Mouse (Mus musculus) hindbrain, embryonic 13.5 days (tissue): Measurements from ENCODE around the gene Galnt7. TPM values are rescaled to one million over a fixed set of nuclear protein-coding genes. Genes with fewer than 3 reads are reported as not detected.
A peak's percentile ranks its signal among the peaks of the same experiment; 100 is the strongest.
"Not testable (repeated sequence)": the region's sequence is repeated elsewhere in the genome, so short reads cannot be mapped to it uniquely, and the experiment has no call there.

Source experiments
- ATAC-seq: fragments of 200-750 bp; cut with Nextera tagmentation; 2 replicates; pipeline ENCODE4 v1.8.0; 2017; ENCODE audit warnings: moderate TSS enrichment; ENCODE audit not compliant: low FRiP score
- H3K27ac ChIP-seq: fragments of 300-500 bp; sonication (generic); 2 replicates; pipeline ENCODE4 v1.5.1; 2015; ENCODE audit warnings: inconsistent platforms, mild to moderate bottlenecking, moderate library complexity
- H3K27me3 ChIP-seq: fragments of 300-500 bp; sonication (generic); 2 replicates; pipeline ENCODE4 v1.6.1; 2015; ENCODE audit warnings: mild to moderate bottlenecking, inconsistent platforms
- H3K36me3 ChIP-seq: fragments of 300-500 bp; sonication (generic); 2 replicates; pipeline ENCODE4 v1.6.1; 2015; ENCODE audit warnings: mild to moderate bottlenecking, inconsistent platforms
- H3K4me1 ChIP-seq: fragments of 300-500 bp; sonication (generic); replicated peaks from 2 replicates; pipeline ENCODE4 v1.6.1; 2015; ENCODE audit warnings: inconsistent platforms
- H3K4me2 ChIP-seq: fragments of 300-500 bp; sonication (generic); 2 replicates; pipeline ENCODE4 v1.6.1; 2015; ENCODE audit warnings: inconsistent platforms, mild to moderate bottlenecking, moderate library complexity
- H3K4me3 ChIP-seq: fragments of 300-500 bp; sonication (generic); 2 replicates; pipeline ENCODE4 v1.5.1; 2015; ENCODE audit warnings: mild to moderate bottlenecking, inconsistent platforms
- H3K9ac ChIP-seq: fragments of 300-500 bp; sonication (generic); 2 replicates; pipeline ENCODE4 v1.6.1; 2015; ENCODE audit warnings: mild to moderate bottlenecking, inconsistent platforms
- H3K9me3 ChIP-seq: fragments of 300-500 bp; sonication (generic); 2 replicates; pipeline ENCODE4 v1.6.1; 2016; ENCODE audit warnings: inconsistent platforms
- WGBS: fragments of 180-500 bp; shearing (Covaris S2); methylation state at CpG from one replicate; pipeline ENCODE4 v1.1.7; 2015; 5-methylcytosine and 5-hydroxymethylcytosine counted together
- polyA plus RNA-seq: library from polyadenylated mRNA; unstranded; fragments of >200 nt; fragmentation: Nextera tagmentation; extraction: Ambion mirVana; gene quantifications from 2 replicates; pipeline ENCODE4 v1.2.1, GENCODE M21; 2015

The Galnt7 gene
- polyA plus RNA-seq, 1 experiment from 2014 or later: 12.6 TPM

DNA sequence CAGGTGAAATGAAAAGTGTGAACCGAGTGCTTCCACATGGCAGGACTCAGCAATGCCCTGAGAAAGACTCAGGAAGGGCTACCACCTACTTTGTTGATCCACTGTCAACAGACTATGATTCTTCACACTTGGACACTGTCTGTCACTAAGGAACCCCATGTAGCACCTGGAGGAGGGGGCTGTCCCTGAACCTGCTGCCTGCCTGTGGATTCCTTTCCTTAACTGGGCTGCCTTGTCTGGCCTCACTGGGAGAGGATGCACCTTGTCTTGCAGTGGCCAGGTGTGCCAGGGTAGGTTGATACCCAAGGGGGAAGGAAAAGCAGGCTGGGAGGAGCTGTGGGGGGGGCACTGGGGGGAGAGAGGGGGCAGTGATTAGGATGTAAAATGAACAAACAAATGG lies 124.8 kb downstream of the Galnt7 start:
- 100% methylated on average over 1 of the region's 1 CpGs for WGBS
- H3K9me3 ChIP-seq: no peaks in the 10 kb centered on the region
- no peak overlapping the region for H3K4me2 ChIP-seq
- no peak overlapping the region for H3K9ac ChIP-seq
- H3K4me1 ChIP-seq: no peaks in the 10 kb centered on the region
- ATAC-seq: no peak
- no peak overlapping the region for H3K27ac ChIP-seq
- no peaks in the 10 kb centered on the region for H3K27me3 ChIP-seq
- no peak overlapping the region for H3K4me3 ChIP-seq
- H3K36me3 ChIP-seq: no peaks in the 10 kb centered on the region; the same call in none of the 2 replicates

- Histone ChIP-seq H3K9me3 (no peaks in the 10 kb centered on the region), H3K36me3 (no peaks in the 10 kb centered on the region; the same call in 1 of the 2 replicates), H3K27me3 (no peaks in the 10 kb centered on the region), H3K4me2 (no peak overlapping the region), H3K4me3 (no peak overlapping the region), H3K9ac (no peak overlapping the region), H3K4me1 (no peaks in the 10 kb centered on the region), H3K27ac (no peak overlapping the region)
- ATAC-seq: no peak
- 91% methylated on average over 12 of the region's 12 CpGs for WGBS
Observed at GRCm38 (mm10) chr8:57520186-57520786, 132.5 kb downstream of the Galnt7 start.

GRCm38 (mm10) chr8:57517723-57518122 lies 135.1 kb downstream of the Galnt7 start:
- Histone ChIP-seq H3K9ac (no peak overlapping the region), H3K4me2 (no peak overlapping the region), H3K27ac (no peak overlapping the region), H3K4me3 (no peak overlapping the region), H3K36me3 (no peaks in the 10 kb centered on the region), H3K9me3 (no peaks in the 10 kb centered on the region), H3K4me1 (0 out of 2 replicates have a peak, but pooled peaks cover 5% of the 10 kb centered on the region), H3K27me3 (no peaks in the 10 kb centered on the region)
- no peak for ATAC-seq
- 92% methylated on average over 3 of the region's 3 CpGs for WGBS

DNA sequence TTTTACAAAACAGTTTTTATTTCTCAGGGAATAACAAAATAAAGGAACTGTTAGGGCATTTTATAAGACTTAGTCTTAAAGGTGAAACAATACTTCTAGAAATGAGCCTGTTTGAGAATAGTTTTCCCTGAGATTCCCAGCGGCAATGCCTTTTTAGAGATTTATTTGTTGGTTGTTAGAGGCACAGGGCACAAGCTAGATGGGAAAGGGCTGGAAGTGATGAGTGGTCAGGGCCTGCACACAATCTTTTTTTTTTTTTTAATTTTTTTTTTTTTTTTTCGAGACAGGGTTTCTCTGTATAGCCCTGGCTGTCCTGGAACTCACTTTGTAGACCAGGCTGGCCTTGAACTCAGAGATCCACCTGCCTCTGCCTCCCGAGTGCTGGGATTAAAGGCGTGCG lies 136.1 kb downstream of the Galnt7 start:
- not testable (repeated sequence) for H3K27ac ChIP-seq, H3K36me3 ChIP-seq, H3K9ac ChIP-seq, H3K4me3 ChIP-seq, H3K4me2 ChIP-seq, H3K27me3 ChIP-seq, ATAC-seq, H3K9me3 ChIP-seq, H3K4me1 ChIP-seq
- 95% methylated on average over 4 of the region's 5 CpGs for WGBS

DNA sequence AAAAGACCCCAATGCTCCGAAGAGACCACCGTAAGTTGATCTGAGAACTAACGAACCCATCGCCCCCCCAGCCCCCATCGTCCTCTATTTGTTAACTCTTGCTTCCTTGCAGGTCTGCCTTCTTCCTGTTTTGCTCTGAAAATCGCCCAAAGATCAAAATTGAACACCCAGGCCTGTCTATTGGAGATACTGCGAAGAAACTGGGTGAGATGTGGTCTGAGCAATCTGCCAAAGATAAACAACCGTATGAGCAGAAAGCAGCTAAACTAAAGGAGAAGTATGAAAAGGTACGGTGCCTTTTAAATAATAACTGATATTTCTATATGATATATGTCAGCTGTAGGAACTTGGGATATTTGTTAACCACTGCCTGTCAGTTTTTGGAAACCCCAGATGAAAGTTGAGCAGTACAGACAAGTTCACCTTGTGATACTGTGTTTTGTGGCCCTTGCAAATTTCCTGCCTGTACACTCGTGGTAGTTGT lies 139.6 kb downstream of the Galnt7 start:
- peak overlapping the region; percentile 82 for H3K4me3 ChIP-seq
- peaks cover 12% of the 10 kb centered on the region; the same call in 1 of the 2 replicates for H3K4me1 ChIP-seq
- not testable (repeated sequence) for H3K36me3 ChIP-seq, H3K27ac ChIP-seq, H3K9me3 ChIP-seq, ATAC-seq, H3K27me3 ChIP-seq
- H3K4me2 ChIP-seq: peak overlapping the region; percentile 72
- H3K9ac ChIP-seq: peak overlapping the region; percentile 94; the same call in 1 of the 2 replicates
- WGBS: 27% methylated on average over 10 of the region's 10 CpGs

- H3K9ac ChIP-seq: peak overlapping the region; percentile 94
- peak overlapping the region; percentile 82 for H3K4me3 ChIP-seq
- under 1% methylated on average over 82 of the region's 96 CpGs for WGBS
- no peaks in the 10 kb centered on the region for H3K27me3 ChIP-seq
- ATAC-seq: peak; percentile 75
- peak overlapping the region; percentile 99 for H3K27ac ChIP-seq
- H3K4me1 ChIP-seq: peaks cover 12% of the 10 kb centered on the region; the same call in 1 of the 2 replicates
- H3K9me3 ChIP-seq: no peaks in the 10 kb centered on the region
- H3K4me2 ChIP-seq: peak overlapping the region; percentile 72
- H3K36me3 ChIP-seq: no peaks in the 10 kb centered on the region
Observed at GRCm38 (mm10) chr8:57512141-57513056, 140.4 kb downstream of the Galnt7 start.

DNA sequence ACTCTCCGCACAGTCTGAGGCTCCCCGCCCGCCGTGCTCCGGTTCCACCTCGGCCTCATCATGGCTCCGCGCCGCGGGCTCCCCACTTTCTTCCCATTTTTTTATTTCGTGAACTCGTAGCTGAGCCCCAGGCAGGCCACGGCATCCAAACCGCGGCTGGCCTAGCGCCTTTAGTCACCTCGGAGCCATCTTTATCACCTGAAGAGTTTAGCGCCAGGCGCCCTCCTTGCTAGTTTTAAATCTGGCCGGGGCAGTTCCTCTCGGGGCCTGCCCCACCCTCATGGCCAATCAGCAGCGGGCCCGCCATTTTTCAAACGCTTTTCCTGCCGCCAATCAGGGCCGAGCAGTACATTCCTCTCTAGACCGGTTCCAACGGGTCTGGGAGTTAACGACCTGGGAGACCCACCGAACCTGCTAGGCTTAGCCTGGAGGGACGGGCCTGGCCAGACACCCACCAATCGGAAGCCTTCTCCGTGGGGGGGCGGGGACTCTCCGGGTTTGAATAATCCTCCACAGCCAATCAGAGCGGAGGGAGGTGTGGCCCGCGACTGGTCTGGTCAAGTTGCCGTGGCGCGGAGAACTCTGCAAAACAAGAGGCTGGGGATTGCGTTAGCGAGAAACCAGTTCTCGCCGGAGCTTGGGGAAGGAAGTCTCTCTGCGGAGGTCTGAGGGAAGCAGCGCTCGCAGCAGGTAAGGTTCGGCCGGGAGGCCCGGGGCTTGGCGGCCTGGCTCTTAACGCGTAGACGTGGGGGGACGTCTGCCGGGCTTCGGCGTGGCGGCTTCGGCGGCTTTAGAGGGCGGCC lies 141.3 kb downstream of the Galnt7 start, which contains the start of gene Hmgb2:
Gene Hmgb2, plus strand, starts transcription at position 592 of the 803 bp plus-strand sequence.
- Histone ChIP-seq H3K4me2 (peak within 1 kb of the TSS; percentile 95), H3K27me3 (no peaks in the 10 kb centered on the region), H3K4me1 (peaks cover 12% of the 10 kb centered on the region; the same call in 1 of the 2 replicates), H3K9ac (peak within 1 kb of the TSS; percentile 94), H3K4me3 (peak within 1 kb of the TSS; percentile 82), H3K36me3 (no peaks in the 10 kb centered on the region), H3K9me3 (no peaks in the 10 kb centered on the region), H3K27ac (peak within 1 kb of the TSS; percentile 99)
- WGBS: under 1% methylated on average over 60 of the region's 63 CpGs
- peak; percentile 100 for ATAC-seq

- Histone ChIP-seq H3K9me3 (no peaks in the 10 kb centered on the region), H3K4me3 (peak overlapping the region; percentile 82), H3K4me2 (peak overlapping the region; percentile 95), H3K27me3 (no peaks in the 10 kb centered on the region), H3K36me3 (no peaks in the 10 kb centered on the region), H3K27ac (peak overlapping the region; percentile 32; the same call in 1 of the 2 replicates), H3K4me1 (peaks cover 12% of the 10 kb centered on the region; the same call in 1 of the 2 replicates), H3K9ac (peak overlapping the region; percentile 72)
- WGBS: 2% methylated on average over 31 of the region's 31 CpGs
- ATAC-seq: no peak
Observed at GRCm38 (mm10) chr8:57510791-57511315, 142.0 kb downstream of the Galnt7 start.

GRCm38 (mm10) chr8:57508657-57509056 lies 144.2 kb downstream of the Galnt7 start:
- Histone ChIP-seq H3K9ac (no peak overlapping the region), H3K4me3 (no peak overlapping the region), H3K4me2 (no peak overlapping the region), H3K27ac (no peak overlapping the region), H3K36me3 (no peaks in the 10 kb centered on the region), H3K4me1 (peaks cover 10% of the 10 kb centered on the region; the same call in 1 of the 2 replicates), H3K9me3 (no peaks in the 10 kb centered on the region), H3K27me3 (no peaks in the 10 kb centered on the region)
- 96% methylated on average over 4 of the region's 4 CpGs for WGBS
- no peak for ATAC-seq

DNA sequence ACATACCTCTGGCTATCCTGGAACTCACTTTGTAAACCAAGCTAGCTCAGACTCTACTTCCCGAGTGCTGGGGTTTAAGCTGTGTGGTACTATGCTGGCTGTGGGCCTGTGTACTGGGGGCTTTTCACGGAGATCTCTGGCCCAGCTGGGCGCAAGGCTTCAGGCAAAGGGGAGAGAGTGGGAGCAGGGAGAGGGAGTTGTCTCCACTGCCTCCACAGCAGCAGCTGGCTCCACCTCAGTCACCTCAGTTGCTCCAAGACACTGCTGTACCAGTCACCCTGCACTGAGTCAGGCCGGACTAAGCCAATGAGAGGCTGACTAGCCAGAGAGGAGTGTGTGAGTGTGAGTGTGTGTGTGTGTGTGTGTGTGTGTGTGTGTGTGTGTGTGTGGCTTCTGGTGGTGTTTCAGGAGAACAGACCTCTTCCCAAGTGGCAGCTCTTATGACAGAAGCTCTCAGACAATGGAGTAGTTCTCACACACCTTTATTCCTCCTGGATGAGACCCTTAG lies 145.2 kb downstream of the Galnt7 start:
- no peaks in the 10 kb centered on the region for H3K36me3 ChIP-seq
- 93% methylated on average over 4 of the region's 4 CpGs for WGBS
- no peak overlapping the region for H3K27ac ChIP-seq
- H3K4me3 ChIP-seq: no peak overlapping the region
- no peak overlapping the region for H3K4me2 ChIP-seq
- no peak overlapping the region for H3K9ac ChIP-seq
- peaks cover 7% of the 10 kb centered on the region; the same call in 1 of the 2 replicates for H3K4me1 ChIP-seq
- H3K9me3 ChIP-seq: no peaks in the 10 kb centered on the region
- no peak for ATAC-seq
- H3K27me3 ChIP-seq: no peaks in the 10 kb centered on the region

- not testable (repeated sequence) for H3K4me3 ChIP-seq, ATAC-seq, H3K9me3 ChIP-seq, H3K4me2 ChIP-seq, H3K9ac ChIP-seq, H3K27me3 ChIP-seq, H3K4me1 ChIP-seq, H3K36me3 ChIP-seq, H3K27ac ChIP-seq
- WGBS: 88% methylated on average over 1 of the region's 1 CpGs
Observed at GRCm38 (mm10) chr8:57505500-57505899, 147.3 kb downstream of the Galnt7 start.
